Mouse (Mus musculus) thymus, adult 2 months (tissue): Measurements from ENCODE around the gene Pla2g6.

Source experiments
- CTCF ChIP-seq: fragments of 200-500 bp; IDR thresholded peaks from 2 replicates; pipeline ENCODE4 v1.5.1; 2012; ENCODE audit warnings: mild to moderate bottlenecking, control low read depth, low read length, moderate library complexity, borderline replicate concordance; ENCODE audit not compliant: control insufficient read depth, poor library complexity, insufficient read depth; ENCODE audit errors: extremely low read depth
- POLR2A ChIP-seq: fragments of 200-500 bp; IDR thresholded peaks from 2 replicates; pipeline ENCODE4 v1.6.1; 2012; ENCODE audit warnings: mild to moderate bottlenecking, low read length, control low read depth, moderate library complexity; ENCODE audit not compliant: control insufficient read depth, poor library complexity, insufficient read depth; ENCODE audit errors: extremely low read depth

- TF ChIP-seq POLR2A (no peak), CTCF (no peak)
Measured at GRCm38 (mm10) chr15:79323791-79324155, 4.4 kb downstream of the Pla2g6 start.
